Mouse (Mus musculus): ENCODE measurements around the gene Bcl7a. TPM values are rescaled to one million over a fixed set of nuclear protein-coding genes. Genes with fewer than 3 reads are reported as not detected.

Gene Bcl7a
- polyA plus RNA-seq, 1 experiment: 3.6 TPM

DNA sequence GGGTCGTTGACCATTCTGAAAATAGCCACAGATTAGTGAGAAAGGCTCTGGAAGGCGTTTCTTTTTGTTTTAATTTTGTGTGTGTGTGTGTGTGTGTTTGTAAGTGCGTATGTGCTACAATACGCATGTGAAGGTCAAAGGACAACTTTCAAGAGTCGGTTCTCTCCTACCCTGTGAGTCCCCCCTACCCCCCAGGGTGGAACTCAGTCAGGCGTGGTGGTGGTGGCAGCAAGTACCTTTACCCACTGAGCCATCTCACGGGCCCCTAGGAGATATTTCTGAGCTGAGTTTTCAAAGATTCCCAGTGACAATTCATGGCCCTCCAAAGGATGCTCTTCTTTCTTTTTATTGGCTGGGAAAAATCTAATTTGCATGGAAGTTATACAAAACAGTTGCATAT lies 45.8 kb upstream of the Bcl7a start:
- H3K27me3 ChIP-seq (ENCODE audit: control insufficient read depth, insufficient read depth, insufficient read length): peaks cover 29% of the 10 kb centered on the region
- no peak overlapping the region for H3K4me2 ChIP-seq (ENCODE audit: low read depth)
- no peaks in the 10 kb centered on the region for H3K36me3 ChIP-seq (ENCODE audit: control insufficient read depth, insufficient read depth)
- no peak for TF ChIP-seq CEBPB (IDR thresholded peaks at IDR 0.05; ENCODE audit: insufficient read depth, poor library complexity, severe bottlenecking)
- TF ChIP-seq REST (IDR thresholded peaks at IDR 0.05; ENCODE audit: insufficient read depth, insufficient read length): no peak
- no peak for TF ChIP-seq USF1 (IDR thresholded peaks at IDR 0.05; ENCODE audit: low read depth)
- no peak for TF ChIP-seq MYOD1 (IDR thresholded peaks at IDR 0.05; ENCODE audit: control insufficient read depth in 1 of 3, insufficient read length in 2 of 3, low read depth in 2 of 3)
- TF ChIP-seq SRF (IDR thresholded peaks at IDR 0.05; ENCODE audit: control insufficient read depth, insufficient read length, low read depth): no peak
- no peak for TF ChIP-seq E2F4 (IDR thresholded peaks at IDR 0.05; ENCODE audit: insufficient read depth)
- TF ChIP-seq POLR2AphosphoS2 (IDR thresholded peaks at IDR 0.05; ENCODE audit: insufficient read length, low read depth): no peak
- TF ChIP-seq TCF3 (IDR thresholded peaks at IDR 0.05; ENCODE audit: insufficient read length, low read depth): no peak
- TF ChIP-seq MAX (IDR thresholded peaks at IDR 0.05; ENCODE audit: low read depth): no peak
- TF ChIP-seq POLR2A (IDR thresholded peaks at IDR 0.05; ENCODE audit: insufficient read length, low read depth): no peak
- TF ChIP-seq TCF12 (IDR thresholded peaks at IDR 0.05; ENCODE audit: insufficient read depth, poor library complexity, severe bottlenecking): no peak
- TF ChIP-seq MYOG (IDR thresholded peaks at IDR 0.05; ENCODE audit: control insufficient read depth in 1 of 3, insufficient read depth in 1 of 3, insufficient read length in 2 of 3, low read depth in 2 of 3): no peak
- H3ac ChIP-seq (ENCODE audit: control insufficient read depth, insufficient read length): no peak overlapping the region
- H3K4me3 ChIP-seq: no peak overlapping the region
- no peaks in the 10 kb centered on the region for H3K79me2 ChIP-seq (ENCODE audit: control insufficient read depth, insufficient read depth)

DNA sequence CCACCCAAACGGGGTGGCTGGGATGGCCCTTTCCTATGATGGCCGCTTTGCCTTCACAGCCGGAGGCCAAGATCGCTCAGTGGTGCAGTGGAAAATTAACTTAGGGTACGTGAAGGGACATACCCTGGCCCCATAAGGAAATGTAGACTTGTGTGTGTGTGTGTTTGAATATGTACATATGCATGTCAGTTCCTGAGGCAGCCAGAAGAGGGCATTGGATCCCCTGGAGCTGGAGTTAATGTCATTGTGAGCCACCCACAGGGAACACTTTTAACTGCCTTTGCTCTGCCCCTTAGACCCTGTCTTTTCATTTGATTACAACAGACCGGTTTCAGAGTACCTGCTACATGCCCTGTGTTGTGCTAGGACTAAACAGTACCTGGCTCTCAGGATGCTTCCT lies 45.1 kb upstream of the Bcl7a start:
- H3K4me3 ChIP-seq: no peak overlapping the region
- H3ac ChIP-seq (ENCODE audit: control insufficient read depth, insufficient read length): no peak overlapping the region
- H3K36me3 ChIP-seq (ENCODE audit: control insufficient read depth, insufficient read depth): no peaks in the 10 kb centered on the region
- peaks cover 29% of the 10 kb centered on the region for H3K27me3 ChIP-seq (ENCODE audit: control insufficient read depth, insufficient read depth, insufficient read length)
- no peak overlapping the region for H3K4me2 ChIP-seq (ENCODE audit: low read depth)
- no peaks in the 10 kb centered on the region for H3K79me2 ChIP-seq (ENCODE audit: control insufficient read depth, insufficient read depth)
- TF ChIP-seq E2F4 (IDR thresholded peaks at IDR 0.05; ENCODE audit: insufficient read depth) (no peak), MAX (IDR thresholded peaks at IDR 0.05; ENCODE audit: low read depth) (no peak), REST (IDR thresholded peaks at IDR 0.05; ENCODE audit: insufficient read depth, insufficient read length) (no peak), MYOG (IDR thresholded peaks at IDR 0.05; ENCODE audit: control insufficient read depth in 1 of 3, insufficient read depth in 1 of 3, insufficient read length in 2 of 3, low read depth in 2 of 3) (no peak), TCF12 (IDR thresholded peaks at IDR 0.05; ENCODE audit: insufficient read depth, poor library complexity, severe bottlenecking) (no peak), TCF3 (IDR thresholded peaks at IDR 0.05; ENCODE audit: insufficient read length, low read depth) (no peak)

DNA sequence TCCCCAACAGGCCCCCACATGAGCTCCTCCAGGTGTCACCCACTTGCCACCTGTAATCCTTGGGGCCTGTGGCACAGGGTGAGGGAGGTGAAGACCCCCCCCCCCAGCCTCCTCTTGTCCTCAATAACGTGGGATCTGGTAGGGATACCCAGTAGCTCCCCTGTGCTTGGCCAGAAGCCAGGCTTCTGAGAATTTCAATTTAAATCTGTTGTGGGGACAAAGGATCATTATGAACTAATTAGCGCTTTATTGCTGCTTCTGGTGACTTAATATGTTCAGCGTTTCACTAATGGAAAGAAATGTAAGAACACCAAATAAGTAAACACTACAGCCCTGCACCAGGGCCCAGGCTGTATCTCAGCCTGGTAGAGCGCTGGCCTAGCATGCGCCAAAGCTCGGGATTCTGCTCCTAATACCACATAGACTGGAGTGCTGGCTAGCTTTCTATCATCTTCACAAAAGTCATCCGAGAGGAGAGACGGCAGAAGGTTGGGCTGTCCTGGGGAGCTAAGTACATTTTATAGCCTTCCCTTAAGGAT lies 43.1 kb upstream of the Bcl7a start:
- TF ChIP-seq SRF (IDR thresholded peaks at IDR 0.05; ENCODE audit: control insufficient read depth, insufficient read length, low read depth) (no peak), MYOD1 (IDR thresholded peaks at IDR 0.05; ENCODE audit: control insufficient read depth in 1 of 3, insufficient read length in 2 of 3, low read depth in 2 of 3) (no peak), USF1 (IDR thresholded peaks at IDR 0.05; ENCODE audit: low read depth) (no peak), MAX (IDR thresholded peaks at IDR 0.05; ENCODE audit: low read depth) (no peak), REST (IDR thresholded peaks at IDR 0.05; ENCODE audit: insufficient read depth, insufficient read length) (no peak), POLR2AphosphoS2 (IDR thresholded peaks at IDR 0.05; ENCODE audit: insufficient read length, low read depth) (no peak), MYOG (IDR thresholded peaks at IDR 0.05; ENCODE audit: control insufficient read depth in 1 of 3, insufficient read depth in 1 of 3, insufficient read length in 2 of 3, low read depth in 2 of 3) (no peak), POLR2A (IDR thresholded peaks at IDR 0.05; ENCODE audit: insufficient read length, low read depth) (no peak), E2F4 (IDR thresholded peaks at IDR 0.05; ENCODE audit: insufficient read depth) (no peak), TCF12 (IDR thresholded peaks at IDR 0.05; ENCODE audit: insufficient read depth, poor library complexity, severe bottlenecking) (no peak), CEBPB (IDR thresholded peaks at IDR 0.05; ENCODE audit: insufficient read depth, poor library complexity, severe bottlenecking) (no peak), TCF3 (IDR thresholded peaks at IDR 0.05; ENCODE audit: insufficient read length, low read depth) (no peak)
- Histone ChIP-seq H3ac (ENCODE audit: control insufficient read depth, insufficient read length) (no peak overlapping the region), H3K4me2 (ENCODE audit: low read depth) (no peak overlapping the region), H3K4me3 (no peak overlapping the region), H3K79me2 (ENCODE audit: control insufficient read depth, insufficient read depth) (no peaks in the 10 kb centered on the region), H3K36me3 (ENCODE audit: control insufficient read depth, insufficient read depth) (no peaks in the 10 kb centered on the region), H3K27me3 (ENCODE audit: control insufficient read depth, insufficient read depth, insufficient read length) (peaks cover 39% of the 10 kb centered on the region)

DNA sequence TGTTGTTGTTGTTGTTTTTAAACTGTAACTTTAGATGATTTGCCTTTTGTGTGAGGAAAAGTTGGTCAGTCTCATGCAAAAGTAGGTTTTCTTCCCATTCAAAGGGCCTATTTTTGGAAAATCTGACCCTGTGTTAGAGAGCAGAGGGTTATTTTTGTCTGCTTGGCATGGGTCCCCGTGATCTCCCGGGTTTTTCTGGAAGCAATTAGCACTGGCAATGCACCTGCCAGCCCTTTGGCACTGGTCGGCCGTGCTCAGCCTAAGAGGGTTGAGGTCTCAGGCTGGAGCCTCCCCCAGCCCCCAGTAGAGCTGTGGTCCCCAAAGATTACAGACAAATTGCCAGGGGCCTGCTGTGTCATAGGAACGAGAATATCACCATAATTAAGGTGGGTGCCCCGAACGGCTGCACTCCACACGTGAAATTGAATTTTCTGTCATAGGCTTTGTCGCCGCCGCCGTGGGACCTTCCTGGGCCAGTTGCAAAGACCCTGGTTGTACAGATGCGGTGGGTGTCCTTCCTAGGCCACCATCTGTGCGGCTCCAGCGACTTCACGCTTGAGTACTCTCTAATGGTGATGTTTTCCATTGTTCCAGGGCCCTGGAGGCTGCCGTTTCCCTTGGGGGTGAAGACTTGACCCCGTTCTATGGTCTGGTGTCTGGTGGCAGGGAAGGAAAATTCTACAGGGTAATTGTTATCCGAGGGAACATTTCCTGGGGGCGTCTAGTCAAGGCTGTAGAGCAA lies 41.7 kb upstream of the Bcl7a start:
- Histone ChIP-seq H3K4me3 (no peak overlapping the region), H3K27me3 (ENCODE audit: control insufficient read depth, insufficient read depth, insufficient read length) (peaks cover 31% of the 10 kb centered on the region), H3K36me3 (ENCODE audit: control insufficient read depth, insufficient read depth) (no peaks in the 10 kb centered on the region), H3ac (ENCODE audit: control insufficient read depth, insufficient read length) (no peak overlapping the region), H3K4me2 (ENCODE audit: low read depth) (no peak overlapping the region), H3K79me2 (ENCODE audit: control insufficient read depth, insufficient read depth) (no peaks in the 10 kb centered on the region)
- TF ChIP-seq USF1 (IDR thresholded peaks at IDR 0.05; ENCODE audit: low read depth): no peak
- TF ChIP-seq POLR2A (IDR thresholded peaks at IDR 0.05; ENCODE audit: insufficient read length, low read depth): no peak
- TF ChIP-seq TCF3 (IDR thresholded peaks at IDR 0.05; ENCODE audit: insufficient read length, low read depth): no peak

All from myocyte (in vitro differentiated cells).